18 mouse cellular contexts compared by ENCODE assay signal in genomic region chr4:154125202-154125601, GRCm38 (mm10). TPM values are rescaled to one million over a fixed set of nuclear protein-coding genes. Genes with fewer than 3 reads are reported as not detected.
"Had no signal": no experiment of that assay in that cellular context is flagged by ENCODE, and none has a peak within 500 bp of the region (broad histone marks: within the 10 kb centered on the region; RNA-seq: fewer than 3 reads in every experiment).

No protein-coding gene starts in this region.

- H3K4me3 ChIP-seq: neural tube, embryonic 13.5 days; neural tube, embryonic 15.5 days; stomach, embryonic 15.5 days had no signal

- H3K4me1 ChIP-seq: neural tube, embryonic 13.5 days; neural tube, embryonic 15.5 days; stomach, embryonic 15.5 days had no signal

- H3K9me3 ChIP-seq: neural tube, embryonic 13.5 days; neural tube, embryonic 15.5 days; stomach, embryonic 15.5 days had no signal

- H3K27me3 ChIP-seq: stomach, embryonic 15.5 days had no signal

- H3K4me2 ChIP-seq: neural tube, embryonic 13.5 days; neural tube, embryonic 15.5 days; stomach, embryonic 15.5 days had no signal

- H3K27ac ChIP-seq: neural tube, embryonic 13.5 days; neural tube, embryonic 15.5 days; stomach, embryonic 15.5 days; stomach, postnatal 0 days had no signal

- H3K36me3 ChIP-seq: neural tube, embryonic 13.5 days; neural tube, embryonic 15.5 days; stomach, embryonic 15.5 days had no signal

- H3K9ac ChIP-seq: neural tube, embryonic 13.5 days; neural tube, embryonic 15.5 days; stomach, embryonic 15.5 days had no signal

- DNase-seq: retina, postnatal 1 day; right cerebral cortex, adult 18-20 months; right cerebral cortex, postnatal 14 days; right cerebral cortex, postnatal 25 days; right cerebral cortex, postnatal 4 days; spleen, adult 18-20 months; thymus, adult 18-20 months; thymus, adult 2 months; thymus, postnatal 14 days; thymus, postnatal 25 days; thymus, postnatal 36 days; thymus, postnatal 4 days had no signal

RNA-seq across cellular contexts. Expression of gene Trp73, which starts 14.8 kb away (rescaled TPM):
- total RNA-seq: neutrophil, adult 5-6 weeks had no signal
- polyA plus RNA-seq: neural tube, embryonic 13.5 days; neural tube, embryonic 14.5 days had no signal

RNA-seq across cellular contexts. Expression of gene Megf6, which starts 45.3 kb away (rescaled TPM):
- total RNA-seq: neutrophil, adult 5-6 weeks had no signal
